Mouse (Mus musculus): ENCODE data around the gene Unc93a. TPM values are rescaled to one million over a fixed set of nuclear protein-coding genes. Genes with fewer than 3 reads are reported as not detected.
"Not testable (repeated sequence)": the region's sequence is repeated elsewhere in the genome, so short reads cannot be mapped to it uniquely, and the experiment has no call there.

Gene Unc93a
- polyA plus RNA-seq (2015; fragmentation: Nextera tagmentation; extraction: Ambion mirVana): not detected in 2 replicates

GRCm38 (mm10) chr17:13131710-13132109 is at the start of gene Unc93a:
Unc93a (minus strand) TSS chr17:13131810.
- H3K9ac ChIP-seq; H3K36me3 ChIP-seq; H3K27me3 ChIP-seq (replicated peaks); H3K4me1 ChIP-seq; H3K4me3 ChIP-seq; ATAC-seq (ENCODE audit: extremely low read depth, insufficient number of reproducible peaks, low FRiP score, low TSS enrichment); H3K9me3 ChIP-seq; H3K4me2 ChIP-seq; H3K27ac ChIP-seq (replicated peaks): not testable (repeated sequence)
- WGBS: 72% methylated on average over 3 of the region's 4 CpGs

- not testable (repeated sequence) for H3K4me3 ChIP-seq; H3K4me2 ChIP-seq; H3K4me1 ChIP-seq; H3K9ac ChIP-seq; ATAC-seq (ENCODE audit: extremely low read depth, insufficient number of reproducible peaks, low FRiP score, low TSS enrichment); H3K27me3 ChIP-seq (replicated peaks); H3K36me3 ChIP-seq; H3K27ac ChIP-seq (replicated peaks)
- 81% methylated on average over 5 of the region's 5 CpGs for WGBS
- peaks cover 35% of the 10 kb centered on the region for H3K9me3 ChIP-seq
Observed at GRCm38 (mm10) chr17:13180491-13180890, 48.9 kb upstream of the Unc93a start.

GRCm38 (mm10) chr17:13179021-13179420 is 47.4 kb upstream of the Unc93a start:
- H3K9ac ChIP-seq; H3K27me3 ChIP-seq (replicated peaks); H3K4me1 ChIP-seq; H3K4me3 ChIP-seq; H3K4me2 ChIP-seq; ATAC-seq (ENCODE audit: extremely low read depth, insufficient number of reproducible peaks, low FRiP score, low TSS enrichment); H3K27ac ChIP-seq (replicated peaks); H3K36me3 ChIP-seq: not testable (repeated sequence)
- H3K9me3 ChIP-seq: peaks cover 32% of the 10 kb centered on the region
- 72% methylated on average over 4 of the region's 4 CpGs for WGBS

GRCm38 (mm10) chr17:13177796-13178195 is 46.2 kb upstream of the Unc93a start:
- H3K27ac ChIP-seq (replicated peaks); H3K4me2 ChIP-seq; H3K4me1 ChIP-seq; H3K36me3 ChIP-seq; ATAC-seq (ENCODE audit: extremely low read depth, insufficient number of reproducible peaks, low FRiP score, low TSS enrichment); H3K9ac ChIP-seq; H3K4me3 ChIP-seq; H3K27me3 ChIP-seq (replicated peaks): not testable (repeated sequence)
- H3K9me3 ChIP-seq: peaks cover 32% of the 10 kb centered on the region
- 47% methylated on average over 1 of the region's 1 CpGs for WGBS

- H3K36me3 ChIP-seq; H3K4me1 ChIP-seq; H3K4me2 ChIP-seq; H3K27ac ChIP-seq (replicated peaks); H3K4me3 ChIP-seq; H3K27me3 ChIP-seq (replicated peaks); ATAC-seq (ENCODE audit: extremely low read depth, insufficient number of reproducible peaks, low FRiP score, low TSS enrichment); H3K9ac ChIP-seq: not testable (repeated sequence)
- peaks cover 11% of the 10 kb centered on the region; the same call in 1 of the 2 replicates for H3K9me3 ChIP-seq
- WGBS: 33% methylated on average over 1 of the region's 1 CpGs
Observed at GRCm38 (mm10) chr17:13175609-13176008, 44.0 kb upstream of the Unc93a start.

GRCm38 (mm10) chr17:13174029-13174428 is 42.4 kb upstream of the Unc93a start:
- H3K27me3 ChIP-seq (replicated peaks); H3K9ac ChIP-seq; H3K36me3 ChIP-seq; ATAC-seq (ENCODE audit: extremely low read depth, insufficient number of reproducible peaks, low FRiP score, low TSS enrichment); H3K4me1 ChIP-seq; H3K4me2 ChIP-seq; H3K27ac ChIP-seq (replicated peaks); H3K4me3 ChIP-seq; H3K9me3 ChIP-seq: not testable (repeated sequence)
- 50% methylated on average over 2 of the region's 3 CpGs for WGBS

GRCm38 (mm10) chr17:13173578-13173977 is 42.0 kb upstream of the Unc93a start:
- H3K27me3 ChIP-seq (replicated peaks); H3K4me3 ChIP-seq; H3K36me3 ChIP-seq; H3K9ac ChIP-seq; H3K4me1 ChIP-seq; H3K9me3 ChIP-seq; H3K4me2 ChIP-seq; H3K27ac ChIP-seq (replicated peaks); ATAC-seq (ENCODE audit: extremely low read depth, insufficient number of reproducible peaks, low FRiP score, low TSS enrichment): not testable (repeated sequence)
- 77% methylated on average over 6 of the region's 6 CpGs for WGBS

GRCm38 (mm10) chr17:13146128-13146527 is 14.5 kb upstream of the Unc93a start:
- not testable (repeated sequence) for H3K27me3 ChIP-seq (replicated peaks); H3K4me1 ChIP-seq; H3K27ac ChIP-seq (replicated peaks); H3K9ac ChIP-seq; H3K36me3 ChIP-seq; H3K9me3 ChIP-seq; H3K4me2 ChIP-seq; ATAC-seq (ENCODE audit: extremely low read depth, insufficient number of reproducible peaks, low FRiP score, low TSS enrichment); H3K4me3 ChIP-seq
- 81% methylated on average over 7 of the region's 7 CpGs for WGBS

GRCm38 (mm10) chr17:13144580-13145215 is 13.1 kb upstream of the Unc93a start:
- 75% methylated on average over 4 of the region's 4 CpGs for WGBS
- not testable (repeated sequence) for H3K27me3 ChIP-seq (replicated peaks); H3K4me1 ChIP-seq; H3K27ac ChIP-seq (replicated peaks); H3K4me3 ChIP-seq; ATAC-seq (ENCODE audit: extremely low read depth, insufficient number of reproducible peaks, low FRiP score, low TSS enrichment); H3K4me2 ChIP-seq; H3K9me3 ChIP-seq; H3K36me3 ChIP-seq; H3K9ac ChIP-seq

GRCm38 (mm10) chr17:13142665-13143064 is 11.1 kb upstream of the Unc93a start:
- not testable (repeated sequence) for H3K4me1 ChIP-seq; H3K27ac ChIP-seq (replicated peaks); H3K9ac ChIP-seq; H3K4me3 ChIP-seq; H3K4me2 ChIP-seq; H3K27me3 ChIP-seq (replicated peaks); ATAC-seq (ENCODE audit: extremely low read depth, insufficient number of reproducible peaks, low FRiP score, low TSS enrichment); H3K9me3 ChIP-seq; H3K36me3 ChIP-seq
- WGBS: no CpG with 5 or more reads among the region's 2 CpGs

GRCm38 (mm10) chr17:13135356-13135755 is 3.7 kb upstream of the Unc93a start:
- H3K27ac ChIP-seq (replicated peaks); H3K9me3 ChIP-seq; H3K27me3 ChIP-seq (replicated peaks); H3K4me2 ChIP-seq; H3K4me3 ChIP-seq; ATAC-seq (ENCODE audit: extremely low read depth, insufficient number of reproducible peaks, low FRiP score, low TSS enrichment); H3K36me3 ChIP-seq; H3K9ac ChIP-seq; H3K4me1 ChIP-seq: not testable (repeated sequence)
- 71% methylated on average over 2 of the region's 6 CpGs for WGBS

- H3K4me2 ChIP-seq; H3K4me3 ChIP-seq; H3K4me1 ChIP-seq; ATAC-seq (ENCODE audit: extremely low read depth, insufficient number of reproducible peaks, low FRiP score, low TSS enrichment); H3K27me3 ChIP-seq (replicated peaks); H3K9me3 ChIP-seq; H3K27ac ChIP-seq (replicated peaks); H3K9ac ChIP-seq; H3K36me3 ChIP-seq: not testable (repeated sequence)
- 69% methylated on average over 8 of the region's 8 CpGs for WGBS
Observed at GRCm38 (mm10) chr17:13132352-13132751, 742 bp upstream of the Unc93a start.

All from heart, embryonic 13.5 days (tissue).